Mouse (Mus musculus) CH12F3 (cell line): ENCODE data around the gene Rnaseh2c.

ENCODE experiments used
- in situ Hi-C: fragments of 300-500 bp; cut with MboI; formaldehyde crosslinking; loops from 2 replicates; pipeline ENCODE4 v1.14.3; 2020; ENCODE audit warnings: low sequenced_read_pairs

The Rnaseh2c gene

GRCm38 (mm10) chr19:5601752-5602541 is at the start of gene Rnaseh2c:
Gene Rnaseh2c (plus strand): TSS chr19:5601873.
- in situ Hi-C loops, result no loop called here

- in situ Hi-C loops, result no loop called here
Measured at GRCm38 (mm10) chr19:5553802-5554201, 47.9 kb upstream of the Rnaseh2c start.

GRCm38 (mm10) chr19:5554212-5554611 is 47.5 kb upstream of the Rnaseh2c start:
- in situ Hi-C loops, result no loop called here

DNA sequence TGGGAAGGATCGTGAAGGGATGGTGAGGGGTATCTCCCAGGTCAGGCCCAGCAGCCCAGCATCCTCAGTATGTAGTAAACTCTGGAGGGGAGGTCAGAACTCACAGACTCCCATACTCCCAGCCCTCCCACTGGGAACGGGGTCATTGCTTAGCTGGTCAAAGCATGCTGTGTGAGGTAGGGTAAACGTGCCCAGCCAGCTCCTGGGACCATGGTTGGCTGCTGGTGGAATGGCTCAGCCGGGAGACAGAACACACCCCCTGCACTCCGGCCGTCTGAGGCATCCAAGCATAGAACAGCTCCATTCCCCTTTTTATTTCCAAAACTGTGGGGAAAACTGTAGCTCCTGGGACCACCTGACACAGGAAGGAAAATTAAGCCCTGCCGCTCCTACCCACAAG is 43.5 kb upstream of the Rnaseh2c start:
- in situ Hi-C loops, result no loop called here

DNA sequence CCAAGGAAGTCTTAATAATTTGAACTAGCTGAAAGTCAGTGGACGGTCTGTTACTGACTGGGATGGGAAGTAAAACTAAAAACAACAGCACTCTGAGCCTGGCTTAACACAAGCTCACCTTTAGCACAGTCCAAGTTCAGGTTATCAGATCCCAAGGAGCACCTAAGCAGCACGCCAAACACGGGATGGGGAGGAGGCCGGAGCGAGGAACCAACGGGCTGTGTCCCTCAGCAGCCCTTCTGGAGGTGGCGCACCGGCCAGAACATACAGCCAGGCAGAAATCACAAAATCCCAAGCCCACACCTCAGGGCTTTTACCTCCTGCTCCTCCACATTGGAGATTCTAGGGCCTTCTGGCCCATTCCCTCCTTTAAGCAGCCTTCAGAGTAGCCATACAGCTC is 42.9 kb upstream of the Rnaseh2c start:
- in situ Hi-C loops, result no loop called here

DNA sequence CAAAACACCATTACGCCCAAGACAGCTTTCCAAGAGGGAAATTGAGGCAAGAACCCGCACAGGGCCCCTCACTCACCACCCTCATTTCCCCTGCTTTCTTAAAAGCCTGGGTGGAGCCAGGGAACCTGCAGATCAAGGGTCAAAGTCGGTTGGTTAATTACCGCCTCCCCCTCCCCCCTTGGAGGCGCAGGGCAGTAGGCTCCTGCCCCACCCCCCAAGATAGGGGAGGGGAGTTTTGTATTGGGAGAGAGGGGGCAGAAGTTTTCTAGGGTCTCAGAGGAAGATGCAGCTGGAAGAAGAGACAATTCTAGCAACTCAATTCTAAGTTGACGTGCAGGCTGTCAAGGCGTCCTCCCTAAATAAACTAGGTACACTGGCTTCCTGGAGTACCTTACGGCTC is 42.4 kb upstream of the Rnaseh2c start:
- in situ Hi-C loops, result no loop called here

DNA sequence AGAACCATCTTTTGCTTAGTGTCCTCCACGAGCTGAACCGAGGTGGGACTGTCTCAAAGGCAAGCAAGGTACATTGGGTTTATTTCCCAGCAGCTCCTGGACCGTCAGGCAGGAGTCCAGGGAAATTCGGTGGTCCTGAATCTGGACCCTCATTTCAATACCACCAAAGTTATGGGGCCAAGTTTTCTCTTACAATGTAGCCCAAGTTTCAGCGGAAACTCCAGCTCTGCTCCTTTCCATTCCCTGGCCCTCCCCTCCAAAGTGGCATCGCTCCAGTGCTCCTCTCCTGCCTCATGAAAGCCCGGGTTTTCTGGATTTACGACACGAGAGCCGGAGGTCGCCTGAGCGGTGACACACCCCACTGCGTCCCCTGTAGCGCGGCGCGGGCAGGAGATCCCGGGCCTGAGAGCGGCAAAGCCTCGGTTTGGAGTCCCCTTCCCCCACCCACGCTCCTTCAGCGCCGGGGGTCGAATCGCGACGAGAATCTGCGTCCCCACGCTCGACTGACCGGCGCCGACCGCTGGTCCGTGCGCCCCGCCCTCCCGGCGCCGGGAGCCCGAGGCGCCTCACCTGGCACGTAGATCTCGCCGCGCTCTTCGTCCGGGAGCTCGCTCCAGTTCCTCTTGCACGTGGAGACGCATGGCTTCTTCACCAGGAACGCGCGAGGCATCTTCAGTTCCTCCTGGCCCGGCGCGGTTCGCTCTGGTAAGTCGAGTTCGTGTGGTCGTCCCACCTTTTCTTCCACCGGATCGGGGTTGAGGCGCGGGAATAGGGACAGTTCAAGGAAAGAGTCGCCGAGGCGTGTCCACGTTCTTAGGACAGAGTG is 41.8 kb upstream of the Rnaseh2c start:
- in situ Hi-C loops, result loop anchor here (5.0 kb wide), 1 partner anchor 33 kb away; no protein-coding TSS in a partner anchor

- in situ Hi-C loops, result loop anchor here (5.0 kb wide), 1 partner anchor 33 kb away; no protein-coding TSS in a partner anchor
Measured at GRCm38 (mm10) chr19:5560457-5561041, 41.1 kb upstream of the Rnaseh2c start, which contains the start of gene Ovol1. Gene Ovol1 (minus strand): TSS chr19:5560646.

- in situ Hi-C loops, result loop anchor here (5.0 kb wide), 1 partner anchor 34 kb away; no protein-coding TSS in a partner anchor
Measured at GRCm38 (mm10) chr19:5561252-5561790, 40.4 kb upstream of the Rnaseh2c start.

DNA sequence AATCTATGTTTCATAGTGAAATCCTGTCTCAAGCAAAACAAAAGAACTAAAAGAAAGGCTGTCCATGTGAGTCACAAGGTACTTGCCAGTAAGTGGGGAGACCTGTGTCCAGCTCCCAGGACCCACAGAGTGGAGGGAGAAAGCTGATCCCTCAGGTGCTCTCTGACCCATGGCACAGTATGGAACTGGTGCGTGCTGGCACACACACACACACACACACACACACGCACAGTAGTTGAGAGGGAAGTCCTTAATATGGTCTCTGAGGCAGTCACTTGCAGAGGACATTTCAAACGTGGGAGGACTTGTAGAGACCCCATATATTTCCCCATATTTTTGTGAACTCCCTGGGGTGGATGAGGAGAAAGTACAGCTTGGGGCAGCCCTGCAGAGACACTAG is 39.8 kb upstream of the Rnaseh2c start:
- in situ Hi-C loops, result loop anchor here (5.0 kb wide), 1 partner anchor 35 kb away; no protein-coding TSS in a partner anchor

DNA sequence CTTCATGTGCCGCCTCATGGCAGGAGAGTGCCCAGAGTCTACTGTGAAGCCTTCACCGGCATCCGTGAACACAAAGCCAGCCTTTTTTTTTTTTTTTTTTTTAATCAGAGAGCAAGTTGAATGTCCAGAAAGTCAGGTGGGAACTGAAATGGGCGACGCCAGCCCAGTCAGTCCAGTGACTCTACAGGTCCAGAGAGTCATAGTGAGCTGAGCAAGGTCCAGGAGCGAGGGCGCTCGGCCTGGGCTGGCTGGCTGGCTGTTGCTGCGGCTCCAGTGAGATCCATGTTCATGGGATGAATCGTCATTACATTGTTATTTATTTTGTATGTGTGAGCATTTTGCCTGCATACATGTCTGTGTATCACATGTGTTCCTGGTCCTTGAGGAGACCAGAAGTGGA is 38.9 kb upstream of the Rnaseh2c start:
- in situ Hi-C loops, result loop anchor here (5.0 kb wide), 1 partner anchor 35 kb away; no protein-coding TSS in a partner anchor

- in situ Hi-C loops, result no loop called here
Measured at GRCm38 (mm10) chr19:5566316-5566715, 35.4 kb upstream of the Rnaseh2c start.

DNA sequence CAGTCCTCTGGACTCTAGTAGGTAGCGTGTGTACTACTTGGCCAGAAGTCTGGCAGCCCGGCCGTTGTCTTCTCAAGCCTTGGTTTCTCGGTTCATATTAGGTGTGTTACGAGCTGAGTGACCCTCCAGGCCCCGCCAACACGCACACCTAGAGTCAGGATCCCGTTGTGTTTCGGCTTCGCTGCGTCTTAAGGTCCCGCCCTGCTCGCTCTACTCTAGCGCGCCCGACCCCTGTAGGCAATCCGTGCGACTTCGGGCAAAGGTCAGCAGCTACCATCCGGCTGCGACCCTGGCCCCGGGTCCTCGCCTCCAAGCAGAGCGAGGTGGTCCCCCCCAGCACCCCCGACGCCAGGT is 34.5 kb upstream of the Rnaseh2c start:
- in situ Hi-C loops, result no loop called here

GRCm38 (mm10) chr19:5567534-5568469 is 33.9 kb upstream of the Rnaseh2c start, which contains the start of gene Ap5b1:
Gene Ap5b1 (plus strand): TSS chr19:5568025.
- in situ Hi-C loops, result no loop called here

- in situ Hi-C loops, result no loop called here
Measured at GRCm38 (mm10) chr19:5568470-5569140, 33.1 kb upstream of the Rnaseh2c start.

DNA sequence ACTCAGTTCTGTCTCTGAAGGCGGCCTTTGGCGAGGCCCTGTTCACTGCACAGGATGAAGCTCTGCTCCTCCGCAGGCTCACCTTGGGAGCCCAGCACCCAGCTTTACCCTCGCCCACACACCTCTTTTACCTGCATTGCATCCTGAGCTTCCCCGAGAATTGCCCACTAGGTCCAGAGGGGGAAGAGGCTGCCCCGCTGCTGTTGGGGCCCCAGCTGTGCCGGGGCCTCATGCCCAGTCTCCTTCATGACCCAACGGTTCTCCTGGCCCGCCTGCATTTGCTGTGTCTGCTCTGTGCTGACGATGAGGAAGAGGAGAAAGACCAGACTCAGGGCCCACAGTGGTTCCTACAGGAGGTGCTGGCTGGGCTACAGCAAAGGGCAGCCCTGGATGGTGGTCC is 32.2 kb upstream of the Rnaseh2c start:
- in situ Hi-C loops, result no loop called here

DNA sequence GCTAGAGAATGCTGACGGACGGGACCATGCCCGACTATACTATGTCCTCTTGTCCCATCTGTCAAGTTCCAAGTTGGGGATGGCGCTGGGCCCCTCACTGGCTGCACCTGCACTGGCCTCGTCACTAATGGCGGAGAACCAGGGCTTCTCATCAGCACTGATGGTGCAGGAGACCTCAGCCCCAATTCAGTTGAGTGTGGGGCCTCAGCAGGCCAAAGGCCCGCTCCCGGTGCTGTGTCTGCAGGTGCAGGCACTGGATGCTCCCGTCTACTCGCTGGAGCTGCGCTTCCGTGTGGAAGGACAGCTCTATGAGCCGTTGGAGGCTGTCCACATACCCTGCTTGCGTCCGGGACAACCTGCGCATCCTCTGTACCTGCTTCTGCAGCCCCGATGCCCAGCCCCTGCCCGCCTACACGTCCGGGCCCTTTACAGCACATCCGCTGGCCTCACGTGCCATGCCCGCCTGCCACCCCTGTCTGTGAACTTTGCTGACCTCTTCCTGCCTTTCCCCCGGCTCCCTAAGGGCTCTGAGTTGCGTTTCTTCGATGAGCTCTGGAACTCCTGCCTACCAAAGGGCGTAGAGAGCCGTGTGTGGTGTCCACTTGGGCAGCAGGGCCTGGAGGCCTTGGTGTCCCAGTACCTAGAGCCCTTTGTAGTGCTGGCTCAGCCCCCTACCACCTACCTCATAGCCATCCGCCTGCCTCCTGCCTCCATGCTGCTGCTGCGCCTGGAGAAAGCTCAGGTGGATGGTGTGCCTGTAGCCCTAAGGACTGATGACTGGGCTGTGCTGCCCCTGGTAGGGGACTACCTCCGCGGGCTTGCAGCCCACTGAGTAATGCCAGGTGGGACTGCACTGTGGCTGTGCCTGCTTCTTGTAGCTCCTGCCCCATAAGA is 31.1 kb upstream of the Rnaseh2c start:
- in situ Hi-C loops, result no loop called here

- in situ Hi-C loops, result no loop called here
Measured at GRCm38 (mm10) chr19:5571831-5572230, 29.8 kb upstream of the Rnaseh2c start.
